In genomic region chr1:61118071-61118470, GRCm38 (mm10) we compare ENCODE assay signal across 17 mouse cellular contexts.
"Had no signal": no experiment of that assay in that cellular context is flagged by ENCODE, and none has a peak within 500 bp of the region (broad histone marks: within the 10 kb centered on the region; RNA-seq: fewer than 3 reads in every experiment).

No protein-coding gene starts in this region.

- H3K9me3 ChIP-seq: liver, embryonic 13.5 days; liver, embryonic 15.5 days; lung, embryonic 15.5 days; megakaryocyte, embryonic 14.5 days; neural tube, embryonic 12.5 days; stomach, embryonic 15.5 days had no signal

- H3K27me3 ChIP-seq: liver, embryonic 13.5 days; liver, embryonic 15.5 days; lung, embryonic 15.5 days; megakaryocyte, embryonic 14.5 days; neural tube, embryonic 12.5 days; stomach, embryonic 15.5 days had no signal

- DNase-seq: liver, embryonic 13.5 days; liver, postnatal 0 days; lung, adult 2 months; lung, postnatal 14 days; lung, postnatal 36 days; right cerebral cortex, postnatal 14 days; thymus, adult 2 months; thymus, postnatal 36 days had no signal

- H3K4me2 ChIP-seq: liver, embryonic 13.5 days; liver, embryonic 15.5 days; lung, embryonic 15.5 days; neural tube, embryonic 12.5 days; stomach, embryonic 15.5 days had no signal

- H3K9ac ChIP-seq: liver, embryonic 13.5 days; liver, embryonic 15.5 days; liver, postnatal 0 days; lung, embryonic 15.5 days; neural tube, embryonic 12.5 days; stomach, embryonic 15.5 days had no signal

- ATAC-seq: liver, postnatal 0 days; lung, postnatal 0 days; midbrain, embryonic 16.5 days had no signal

- H3K4me1 ChIP-seq: liver, embryonic 13.5 days; liver, embryonic 15.5 days; lung, embryonic 15.5 days; megakaryocyte, embryonic 14.5 days; neural tube, embryonic 12.5 days; stomach, embryonic 15.5 days had no signal

- H3K36me3 ChIP-seq: liver, embryonic 13.5 days; liver, embryonic 15.5 days; lung, embryonic 15.5 days; neural tube, embryonic 12.5 days; stomach, embryonic 15.5 days had no signal

- H3K4me3 ChIP-seq: liver, embryonic 13.5 days; liver, embryonic 15.5 days; lung, embryonic 15.5 days; megakaryocyte, embryonic 14.5 days; neural tube, embryonic 12.5 days; stomach, embryonic 15.5 days had no signal

- H3K27ac ChIP-seq: liver, embryonic 13.5 days; liver, embryonic 15.5 days; lung, embryonic 15.5 days; macrophage; neural tube, embryonic 12.5 days; stomach, embryonic 15.5 days; stomach, postnatal 0 days had no signal
